Mouse (Mus musculus): ENCODE results near the gene Fbln5. TPM values are rescaled to one million over a fixed set of nuclear protein-coding genes. Genes with fewer than 3 reads are reported as not detected.

Fbln5 gene
- total RNA-seq (2021), result 10 to 100 TPM; 13.8 to 15.3 TPM
- long read RNA-seq, full-length matches to known transcripts, result 17 of 20 reads
- long read RNA-seq, partial matches to known transcripts, result 1 of 20 reads
- long read RNA-seq, other reads (novel, unspliced or antisense), result 2 of 20 reads

DNA sequence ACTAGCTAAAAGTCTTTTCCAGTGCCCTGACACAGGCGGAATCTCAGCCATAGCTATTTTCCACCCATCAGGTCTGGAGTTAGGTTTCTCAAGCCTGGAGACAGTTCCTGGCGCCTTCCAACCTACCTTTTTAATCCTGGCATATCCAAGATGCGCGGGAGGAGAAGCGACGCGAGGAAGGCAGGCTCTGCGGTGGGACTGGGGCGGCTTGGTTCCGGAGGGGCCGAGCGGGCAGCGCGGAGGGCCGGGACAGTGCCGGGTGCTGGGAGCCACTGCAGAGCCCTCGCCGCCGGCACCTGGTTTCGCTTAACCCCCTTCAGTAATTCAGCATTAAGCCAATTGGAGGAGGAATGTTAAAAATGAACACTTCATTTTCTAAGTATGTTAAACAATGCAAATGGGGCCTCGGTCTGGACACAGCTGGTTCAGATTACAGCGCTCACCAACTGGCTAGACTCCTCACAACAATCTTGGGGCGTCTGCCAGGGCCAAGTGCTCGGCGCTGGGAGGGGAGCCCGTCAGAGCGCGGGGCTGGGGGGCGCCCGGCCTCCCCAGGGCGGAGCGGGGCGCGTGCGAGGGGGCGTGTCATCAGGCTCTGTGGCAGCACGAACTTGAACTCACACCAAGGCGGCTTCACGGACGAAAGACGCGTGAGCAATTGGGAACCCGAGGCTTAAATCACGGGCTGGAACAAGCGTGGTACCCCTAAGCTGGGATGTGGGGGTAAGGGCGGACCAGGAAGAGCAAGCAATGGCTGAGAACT lies at the start of gene Fbln5:
Gene Fbln5 (minus strand): TSS at position 448 of the 763 bp plus-strand sequence.
- peak; percentile 12 to 31 for DNase-seq (ENCODE audit: low spot score in 2 of 2)

GRCm38 (mm10) chr12:101862286-101862964 lies 43.6 kb upstream of the Fbln5 start:
- DNase-seq (ENCODE audit: low spot score in 2 of 2), result no peak

- no peak for DNase-seq (ENCODE audit: low spot score in 2 of 2)
Observed at GRCm38 (mm10) chr12:101860256-101860655, 41.4 kb upstream of the Fbln5 start.

DNA sequence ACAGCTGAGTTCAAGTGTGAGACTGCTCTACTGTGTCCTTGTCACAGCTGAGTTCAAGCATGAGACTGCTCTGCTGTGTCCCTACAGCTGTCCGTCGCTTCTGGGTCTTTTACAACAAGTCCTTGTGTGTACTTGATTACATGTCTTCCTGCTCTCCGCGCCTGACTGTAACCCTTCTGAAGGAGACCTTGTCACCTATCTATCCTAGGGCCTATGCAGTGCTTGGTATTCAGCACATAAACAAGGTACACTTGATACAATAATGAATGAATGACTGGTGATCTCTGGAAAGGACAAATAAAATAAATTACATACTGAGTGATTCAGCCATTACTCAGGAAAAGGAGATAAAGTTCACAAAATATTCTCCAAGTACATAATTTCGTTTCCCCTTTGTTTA lies 39.2 kb upstream of the Fbln5 start:
- no peak for DNase-seq (ENCODE audit: low spot score in 2 of 2)

DNA sequence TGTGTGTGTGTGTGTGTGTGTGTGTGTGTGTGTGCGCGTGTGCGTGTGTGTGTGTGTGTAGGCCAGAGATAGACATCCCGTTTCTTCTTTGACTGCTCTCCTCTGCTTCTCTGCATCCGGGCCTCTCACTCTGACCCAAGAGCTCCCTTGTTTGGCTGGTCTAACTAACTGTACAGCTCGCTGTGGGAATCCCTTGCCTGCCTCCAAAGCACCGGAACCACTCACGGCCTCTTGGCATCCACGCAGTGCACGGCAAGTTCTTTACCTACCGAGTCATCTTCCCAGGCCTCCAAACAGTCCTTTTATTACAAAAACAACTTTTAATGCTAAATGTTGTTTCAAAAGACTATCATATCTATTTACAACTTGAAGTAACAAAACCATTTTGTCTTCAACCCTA lies 35.5 kb upstream of the Fbln5 start:
- DNase-seq (ENCODE audit: low spot score in 2 of 2), result no peak

GRCm38 (mm10) chr12:101851846-101852564 lies 33.1 kb upstream of the Fbln5 start:
- no peak for DNase-seq (ENCODE audit: low spot score in 2 of 2)

DNA sequence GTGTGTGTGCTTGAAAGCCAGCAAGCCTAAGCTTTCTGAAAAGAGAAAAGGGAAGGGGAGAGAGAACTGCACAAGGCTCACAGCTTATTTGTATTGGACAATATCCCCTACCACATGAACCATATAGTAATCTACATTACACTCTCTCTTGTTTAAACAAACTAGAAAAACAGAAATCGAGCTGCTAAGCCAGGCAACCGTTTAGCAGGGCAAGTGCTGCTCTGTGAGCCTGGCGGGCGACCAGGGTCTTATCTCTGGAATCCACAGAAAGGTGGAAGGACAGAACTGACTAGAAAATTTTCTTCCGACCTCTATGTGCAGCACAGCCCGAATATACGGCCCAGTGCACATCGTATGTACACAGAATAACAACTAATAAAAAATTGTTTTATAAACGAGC lies 32.5 kb upstream of the Fbln5 start:
- no peak for DNase-seq (ENCODE audit: low spot score in 2 of 2)

DNA sequence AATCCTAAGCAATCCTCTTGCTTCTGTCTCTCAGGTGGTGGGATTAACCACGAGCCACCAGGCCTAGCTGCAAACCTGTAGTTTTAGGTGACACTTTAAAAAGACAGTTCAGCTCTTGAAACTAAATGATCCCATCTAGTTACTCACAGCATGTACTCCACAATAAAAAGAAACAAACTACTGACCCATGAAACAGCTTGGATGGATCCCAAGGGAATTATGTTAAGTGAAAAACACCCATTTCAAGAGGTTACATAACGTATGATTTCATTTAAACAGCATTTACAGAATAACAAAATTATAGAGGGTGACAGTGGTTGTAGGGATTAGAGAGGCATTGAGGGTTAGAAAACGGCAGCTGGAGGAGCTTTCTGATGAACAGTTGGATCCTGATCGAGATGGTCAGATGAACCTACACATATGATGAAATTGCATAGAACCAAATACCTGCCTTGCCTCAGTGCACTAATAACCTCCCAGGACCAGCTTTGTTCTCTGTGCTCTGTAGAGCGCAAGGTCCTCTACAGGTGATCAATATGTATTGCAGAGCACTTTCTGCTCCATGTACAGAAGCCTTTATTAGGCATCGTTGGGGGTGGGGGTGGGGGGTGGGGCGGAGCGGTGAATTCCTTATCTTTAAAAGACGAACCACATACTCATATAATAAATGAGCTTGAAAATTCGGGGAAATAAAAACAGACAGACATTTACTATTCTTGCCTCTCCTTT lies 17.9 kb upstream of the Fbln5 start:
- DNase-seq (ENCODE audit: low spot score in 2 of 2), result no peak

DNA sequence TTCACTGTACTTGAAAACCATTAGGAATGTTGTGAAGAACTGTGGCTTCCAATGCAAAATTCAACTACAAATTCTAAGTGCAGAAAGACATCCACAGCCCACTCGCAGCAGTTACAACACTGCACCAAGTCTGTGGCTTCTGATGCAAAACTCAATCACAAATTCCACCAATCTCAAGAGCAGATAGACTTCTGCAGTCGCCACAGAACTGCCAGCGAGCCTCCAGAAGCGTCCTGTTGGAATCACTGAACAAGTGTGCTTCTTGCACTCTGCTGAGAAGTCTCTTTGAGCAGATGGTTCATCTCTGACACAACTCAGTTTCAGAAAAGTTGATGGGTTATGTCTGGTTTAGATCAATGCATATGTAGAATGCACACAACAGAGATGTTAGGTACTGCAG lies 15.9 kb upstream of the Fbln5 start:
- no peak for DNase-seq (ENCODE audit: low spot score in 2 of 2)

GRCm38 (mm10) chr12:101833776-101834175 lies 14.9 kb upstream of the Fbln5 start:
- no peak for DNase-seq (ENCODE audit: low spot score in 2 of 2)

DNA sequence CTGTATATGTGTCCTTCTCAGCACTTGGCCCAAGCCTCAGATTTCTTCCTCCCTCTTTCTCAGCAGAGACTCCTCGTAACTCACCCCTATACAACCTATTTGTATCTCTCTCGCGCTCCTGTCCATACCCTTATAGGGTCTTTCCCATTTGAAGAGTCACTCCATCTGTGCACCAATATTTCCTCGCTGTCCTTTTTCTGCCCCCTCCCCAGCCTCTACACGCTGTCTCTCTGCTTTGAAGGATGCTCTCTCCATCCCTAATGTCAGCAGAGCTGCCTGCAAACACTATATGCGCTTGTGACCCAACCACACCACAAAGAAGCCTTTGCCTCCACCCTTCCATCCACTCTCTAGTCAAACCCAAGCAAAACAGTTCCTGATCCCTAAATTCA lies 14.3 kb upstream of the Fbln5 start:
- DNase-seq (ENCODE audit: low spot score in 2 of 2), result no peak

DNA sequence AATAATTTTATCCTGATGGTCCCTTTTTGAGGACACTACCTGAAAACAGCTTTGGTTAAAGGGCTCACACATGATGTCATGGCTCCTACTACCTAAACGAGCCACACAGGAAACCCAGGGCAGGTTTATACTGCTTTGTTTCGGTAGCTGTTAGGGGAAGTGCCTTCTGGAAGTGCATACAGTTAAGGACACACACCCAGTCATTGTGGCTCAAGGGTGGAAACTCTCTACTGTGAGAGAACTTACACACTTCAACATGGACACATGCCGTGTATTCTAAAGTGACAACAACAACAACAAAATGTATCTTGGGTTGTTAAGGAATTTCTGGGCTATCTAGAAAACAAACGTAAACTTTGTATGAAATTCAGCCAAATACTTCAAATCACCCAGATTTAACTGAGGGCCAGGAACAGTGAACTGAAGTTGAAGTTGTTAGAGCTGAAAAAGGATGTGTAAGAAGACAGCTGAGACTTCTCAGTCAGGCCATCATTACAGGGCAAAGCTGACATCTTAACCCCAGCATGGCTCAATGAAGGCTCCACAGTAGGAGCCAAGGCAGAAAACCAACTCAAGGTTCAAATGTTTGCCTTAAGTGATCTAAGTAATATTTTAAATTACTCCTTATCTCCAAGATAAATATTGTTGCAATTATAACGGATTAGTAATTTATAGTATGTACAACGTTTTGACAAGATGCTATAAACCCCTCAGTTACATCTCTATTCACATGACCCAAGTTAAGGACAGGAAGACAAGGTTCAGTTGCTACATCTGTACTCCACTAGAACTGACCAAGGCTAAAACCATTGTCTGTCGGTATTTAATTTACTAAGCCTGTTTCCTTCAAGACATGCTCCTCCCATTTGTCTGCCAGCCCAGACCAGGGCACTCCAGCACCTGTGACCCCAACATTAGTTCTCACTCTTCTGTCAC lies 13.6 kb upstream of the Fbln5 start:
- no peak for DNase-seq (ENCODE audit: low spot score in 2 of 2)

GRCm38 (mm10) chr12:101831221-101831620 lies 12.4 kb upstream of the Fbln5 start:
- no peak for DNase-seq (ENCODE audit: low spot score in 2 of 2)

- no peak for DNase-seq (ENCODE audit: low spot score in 2 of 2)
Observed at GRCm38 (mm10) chr12:101823161-101823560, 4.3 kb upstream of the Fbln5 start.

DNA sequence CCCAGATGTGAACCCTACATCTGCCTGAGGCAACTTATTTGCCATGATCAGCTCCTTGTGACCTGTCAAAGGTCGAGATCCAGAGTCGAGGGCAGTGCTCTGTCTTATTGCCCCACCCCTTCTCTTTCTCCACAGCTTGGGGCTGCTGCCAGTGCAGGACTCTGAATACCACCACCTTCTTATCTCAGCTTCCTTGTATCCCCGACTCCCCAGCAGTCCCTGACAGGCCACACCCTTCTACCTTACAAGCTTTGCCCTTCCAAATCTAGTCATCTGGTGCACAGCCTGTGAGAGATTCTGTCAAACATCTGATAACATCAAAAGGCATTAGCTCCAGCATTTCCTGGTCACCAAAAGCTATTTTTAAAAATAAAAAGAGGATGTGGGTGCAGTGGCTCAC lies 2.7 kb upstream of the Fbln5 start:
- DNase-seq (ENCODE audit: low spot score in 2 of 2), result no peak

DNA sequence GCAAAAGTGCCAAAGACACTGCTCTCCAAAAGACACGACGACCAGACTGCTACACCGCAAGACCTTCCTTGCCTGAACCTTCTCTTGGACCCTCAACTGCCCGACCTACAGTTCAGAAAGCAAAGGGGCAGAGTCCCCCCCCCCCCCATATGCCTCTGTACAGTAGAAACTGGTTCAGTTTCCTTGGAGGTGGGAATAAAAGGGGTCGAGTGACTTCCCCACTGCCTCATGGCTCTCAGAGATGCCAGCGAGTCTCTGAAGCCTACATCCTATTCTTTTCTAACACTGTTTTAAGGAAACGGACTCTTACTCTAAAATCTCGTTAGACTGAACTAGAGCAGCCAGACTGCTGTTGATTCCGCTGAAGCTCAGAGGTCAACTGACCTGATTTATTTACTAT lies 715 bp upstream of the Fbln5 start:
- no peak for DNase-seq (ENCODE audit: low spot score in 2 of 2)

GRCm38 (mm10) chr12:101818246-101818607 lies 628 bp downstream of the Fbln5 start:
- DNase-seq (ENCODE audit: low spot score in 2 of 2), result no peak

DNA sequence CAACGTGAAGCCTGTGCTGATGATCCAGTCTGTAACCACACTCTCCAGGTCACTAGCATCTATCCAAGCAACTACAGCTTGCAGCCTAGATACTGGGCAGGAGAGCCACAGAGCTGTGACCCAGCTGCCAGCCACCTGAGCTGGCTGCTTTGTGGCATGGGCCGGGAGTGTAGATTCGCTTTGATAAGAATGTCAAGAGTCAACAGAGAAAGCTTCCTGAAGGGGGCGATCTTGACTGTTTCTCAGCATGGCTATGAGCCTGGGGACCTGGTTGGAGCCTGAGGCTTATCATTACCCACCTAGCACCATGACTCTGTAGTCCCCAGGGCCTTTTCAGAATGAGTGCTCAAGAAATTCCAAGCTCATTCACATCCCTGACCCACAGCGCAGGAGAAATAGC lies 2.0 kb downstream of the Fbln5 start:
- no peak for DNase-seq (ENCODE audit: low spot score in 2 of 2)

DNA sequence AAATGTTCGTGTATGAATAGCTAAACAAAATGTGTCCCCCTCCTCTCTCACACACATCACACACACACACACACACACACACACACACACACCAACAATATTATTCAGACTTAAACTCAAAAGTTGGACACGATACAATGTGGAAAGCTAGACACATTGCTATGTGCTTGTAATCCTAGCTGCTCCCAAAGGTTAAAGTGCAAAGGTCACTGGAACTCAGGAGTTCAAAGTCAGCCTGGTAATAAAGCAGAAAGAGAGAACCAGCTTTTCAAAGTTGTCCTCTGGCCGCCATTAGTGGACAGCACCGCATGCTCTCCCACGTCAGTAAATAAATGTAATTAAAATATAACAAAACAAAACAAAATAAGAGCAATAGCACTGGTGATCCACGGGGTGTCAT lies 3.1 kb downstream of the Fbln5 start:
- DNase-seq (ENCODE audit: low spot score in 2 of 2), result no peak

DNA sequence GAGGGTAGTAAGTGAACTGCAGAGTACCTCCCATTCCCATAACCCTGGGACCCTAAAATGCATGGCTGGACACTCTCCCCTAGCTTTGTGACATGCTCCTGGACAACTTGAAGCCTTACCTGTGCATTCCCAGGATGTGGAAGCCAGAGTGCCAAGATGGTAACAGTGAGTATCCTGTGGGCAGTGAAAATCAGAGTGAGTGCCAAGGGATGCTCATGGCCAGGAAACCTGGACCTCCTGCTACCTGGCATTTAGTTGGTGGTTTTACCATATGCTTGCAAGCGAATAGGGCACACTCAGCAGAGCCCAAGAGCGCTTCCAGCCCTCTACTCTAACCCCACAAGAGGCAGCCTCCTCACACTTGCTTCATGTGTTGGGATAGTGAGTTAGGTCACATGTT lies 4.4 kb downstream of the Fbln5 start:
- DNase-seq (ENCODE audit: low spot score in 2 of 2), result no peak
